Mouse (Mus musculus) intestine, postnatal 0 days (tissue): ENCODE measurements around the gene Tmem119. TPM values are rescaled to one million over a fixed set of nuclear protein-coding genes. Genes with fewer than 3 reads are reported as not detected.
A peak's percentile ranks its signal among the peaks of the same experiment; 100 is the strongest.

Experiments
- ATAC-seq: fragments of 200-750 bp; cut with Nextera tagmentation; 2 replicates; pipeline ENCODE4 v1.8.0; 2017; ENCODE audit warnings: mild to moderate bottlenecking, moderate TSS enrichment, moderate library complexity
- H3K27ac ChIP-seq: fragments of 300-500 bp; sonication (generic); 2 replicates; pipeline ENCODE4 v1.5.1; 2014; ENCODE audit warnings: mild to moderate bottlenecking, low read depth, low read length, moderate library complexity
- H3K27me3 ChIP-seq: fragments of 300-500 bp; sonication (generic); replicated peaks from 2 replicates; pipeline ENCODE4 v1.6.1; 2014; ENCODE audit warnings: low read length, mixed read lengths; ENCODE audit not compliant: control insufficient read depth, insufficient read depth
- H3K36me3 ChIP-seq: fragments of 300-500 bp; sonication (generic); 2 replicates; pipeline ENCODE4 v1.6.1; 2014; ENCODE audit warnings: mild to moderate bottlenecking, moderate library complexity; ENCODE audit not compliant: control insufficient read depth, insufficient read depth
- H3K4me1 ChIP-seq: fragments of 300-500 bp; sonication (generic); replicated peaks from 2 replicates; pipeline ENCODE4 v1.6.1; 2014; ENCODE audit warnings: antibody characterized with exemption, low read length, mixed read lengths; ENCODE audit not compliant: control insufficient read depth, insufficient read depth
- H3K4me2 ChIP-seq: fragments of 300-500 bp; sonication (generic); replicated peaks from 2 replicates; pipeline ENCODE4 v1.6.1; 2014; ENCODE audit warnings: low read depth, mild to moderate bottlenecking, moderate library complexity
- H3K4me3 ChIP-seq: fragments of 300-500 bp; sonication (generic); 2 replicates; pipeline ENCODE4 v1.5.1; 2014; ENCODE audit warnings: low read depth, low read length
- H3K9ac ChIP-seq: fragments of 300-500 bp; sonication (generic); 2 replicates; pipeline ENCODE4 v1.6.1; 2014; ENCODE audit warnings: mild to moderate bottlenecking, low read depth, low read length
- H3K9me3 ChIP-seq: fragments of 300-500 bp; sonication (generic); 2 replicates; pipeline ENCODE4 v1.6.1; 2016; ENCODE audit warnings: mixed run types; ENCODE audit not compliant: control insufficient read depth
- CTCF ChIP-seq: sonication (generic); IDR thresholded peaks from 2 replicates; pipeline ENCODE4 v1.5.1; 2016; ENCODE audit warnings: low read depth, mild to moderate bottlenecking, control low read depth, antibody characterized with exemption, moderate library complexity
- WGBS: fragments of 180-500 bp; shearing (Covaris S2); extraction: QIAGEN DNeasy Blood & Tissue Kit; methylation state at CpG from one replicate; pipeline ENCODE4 v1.1.7; 2014; 5-methylcytosine and 5-hydroxymethylcytosine counted together
- polyA plus RNA-seq: library from polyadenylated mRNA; unstranded; fragments of >200 nt; fragmentation: Nextera tagmentation; extraction: Ambion mirVana; gene quantifications from 2 replicates; pipeline ENCODE4 v1.2.1, GENCODE M21; 2015

Gene Tmem119
- polyA plus RNA-seq, 1 experiment from 2014 or later = 23.0 TPM

GRCm38 (mm10) chr5:113807712-113808111 lies 7.4 kb upstream of the Tmem119 start:
- no peak overlapping the region for H3K4me2 ChIP-seq
- no peaks in the 10 kb centered on the region for H3K9me3 ChIP-seq
- no peaks in the 10 kb centered on the region for H3K36me3 ChIP-seq
- 61% methylated on average over 9 of the region's 9 CpGs for WGBS
- no peaks in the 10 kb centered on the region for H3K4me1 ChIP-seq
- TF ChIP-seq CTCF = no peak
- H3K27me3 ChIP-seq = no peaks in the 10 kb centered on the region
- H3K27ac ChIP-seq = no peak overlapping the region
- ATAC-seq = no peak
- H3K9ac ChIP-seq = no peak overlapping the region
- H3K4me3 ChIP-seq = no peak overlapping the region

GRCm38 (mm10) chr5:113806414-113806813 lies 6.1 kb upstream of the Tmem119 start:
- no peak for TF ChIP-seq CTCF
- Histone ChIP-seq H3K9me3 (no peaks in the 10 kb centered on the region), H3K27me3 (no peaks in the 10 kb centered on the region), H3K4me1 (no peaks in the 10 kb centered on the region), H3K9ac (no peak overlapping the region), H3K36me3 (no peaks in the 10 kb centered on the region), H3K4me3 (no peak overlapping the region), H3K27ac (no peak overlapping the region), H3K4me2 (no peak overlapping the region)
- 0 out of 2 replicates have a peak, but pooled peaks have one; percentile 28 for ATAC-seq
- WGBS = 18% methylated on average over 10 of the region's 10 CpGs

GRCm38 (mm10) chr5:113805301-113805700 lies 5.0 kb upstream of the Tmem119 start:
- 77% methylated on average over 9 of the region's 9 CpGs for WGBS
- Histone ChIP-seq H3K36me3 (no peaks in the 10 kb centered on the region), H3K4me2 (no peak overlapping the region), H3K27ac (no peak overlapping the region), H3K9ac (no peak overlapping the region), H3K27me3 (no peaks in the 10 kb centered on the region), H3K9me3 (no peaks in the 10 kb centered on the region), H3K4me3 (no peak overlapping the region), H3K4me1 (no peaks in the 10 kb centered on the region)
- ATAC-seq = no peak
- TF ChIP-seq CTCF = no peak

- Histone ChIP-seq H3K4me3 (no peak overlapping the region), H3K4me1 (no peaks in the 10 kb centered on the region), H3K36me3 (no peaks in the 10 kb centered on the region), H3K27me3 (no peaks in the 10 kb centered on the region), H3K27ac (no peak overlapping the region), H3K4me2 (no peak overlapping the region), H3K9me3 (no peaks in the 10 kb centered on the region), H3K9ac (no peak overlapping the region)
- TF ChIP-seq CTCF = peak; percentile 36
- ATAC-seq = no peak
- WGBS = 55% methylated on average over 7 of the region's 7 CpGs
Measured at GRCm38 (mm10) chr5:113804395-113804966, 4.2 kb upstream of the Tmem119 start.

- H3K4me2 ChIP-seq = peak overlapping the region; percentile 52
- no peak overlapping the region for H3K9ac ChIP-seq
- TF ChIP-seq CTCF = no peak
- 0 out of 2 replicates have a peak, but pooled peaks cover 5% of the 10 kb centered on the region for H3K36me3 ChIP-seq
- WGBS = 43% methylated on average over 5 of the region's 5 CpGs
- H3K4me3 ChIP-seq = peak overlapping the region; percentile 34
- H3K27ac ChIP-seq = peak overlapping the region; percentile 21; the same call in 1 of the 2 replicates
- H3K27me3 ChIP-seq = no peaks in the 10 kb centered on the region
- no peak for ATAC-seq
- H3K4me1 ChIP-seq = no peaks in the 10 kb centered on the region
- no peaks in the 10 kb centered on the region for H3K9me3 ChIP-seq
Measured at GRCm38 (mm10) chr5:113799691-113800090, 625 bp downstream of the Tmem119 start.

GRCm38 (mm10) chr5:113798525-113798924 lies 1.8 kb downstream of the Tmem119 start:
- Histone ChIP-seq H3K9ac (no peak overlapping the region), H3K27ac (no peak overlapping the region), H3K27me3 (no peaks in the 10 kb centered on the region), H3K4me1 (no peaks in the 10 kb centered on the region), H3K4me3 (peak overlapping the region; percentile 34; the same call in 1 of the 2 replicates), H3K36me3 (0 out of 2 replicates have a peak, but pooled peaks cover 5% of the 10 kb centered on the region), H3K4me2 (peak overlapping the region; percentile 52), H3K9me3 (no peaks in the 10 kb centered on the region)
- no peak for ATAC-seq
- TF ChIP-seq CTCF = no peak
- 70% methylated on average over 9 of the region's 9 CpGs for WGBS
